Mouse (Mus musculus) midbrain, embryonic 16.5 days (tissue): Measurements from ENCODE around the gene Ezh1. TPM values are rescaled to one million over a fixed set of nuclear protein-coding genes. Genes with fewer than 3 reads are reported as not detected.

ENCODE experiments used
- ATAC-seq: fragments of 200-750 bp; cut with Nextera tagmentation; 2 replicates; pipeline ENCODE4 v1.8.0; 2017; ENCODE audit warnings: moderate TSS enrichment
- H3K27ac ChIP-seq: fragments of 300-500 bp; sonication (generic); 2 replicates; pipeline ENCODE4 v1.5.1; 2014; ENCODE audit warnings: mild to moderate bottlenecking, low read length, mixed read lengths
- H3K27me3 ChIP-seq: fragments of 300-500 bp; sonication (generic); 2 replicates; pipeline ENCODE4 v1.6.1; 2014; ENCODE audit warnings: low read depth, low read length, mixed read lengths; ENCODE audit not compliant: control insufficient read depth, insufficient read depth
- H3K36me3 ChIP-seq: fragments of 300-500 bp; sonication (generic); 2 replicates; pipeline ENCODE4 v1.6.1; 2014; ENCODE audit warnings: mild to moderate bottlenecking, low read length, moderate library complexity, mixed read lengths; ENCODE audit not compliant: control insufficient read depth, insufficient read depth
- H3K4me1 ChIP-seq: fragments of 300-500 bp; sonication (generic); 2 replicates; pipeline ENCODE4 v1.6.1; 2014; ENCODE audit warnings: mild to moderate bottlenecking, low read length, mixed read lengths; ENCODE audit not compliant: control insufficient read depth, insufficient read depth
- H3K4me2 ChIP-seq: fragments of 300-500 bp; sonication (generic); 2 replicates; pipeline ENCODE4 v1.6.1; 2014; ENCODE audit warnings: mild to moderate bottlenecking, low read length, mixed read lengths
- H3K4me3 ChIP-seq: fragments of 300-500 bp; sonication (generic); 2 replicates; pipeline ENCODE4 v1.5.1; 2014; ENCODE audit warnings: low read depth, mild to moderate bottlenecking, low read length, moderate library complexity, mixed read lengths
- H3K9ac ChIP-seq: fragments of 300-500 bp; sonication (generic); 2 replicates; pipeline ENCODE4 v1.6.1; 2014; ENCODE audit warnings: low read depth, low read length, mixed read lengths
- H3K9me3 ChIP-seq: fragments of 300-500 bp; sonication (generic); replicated peaks from 2 replicates; pipeline ENCODE4 v1.6.1; 2014; ENCODE audit warnings: mild to moderate bottlenecking, low read length, mixed read lengths; ENCODE audit not compliant: control insufficient read depth, poor library complexity, severe bottlenecking
- WGBS: fragments of 180-500 bp; shearing (Covaris S2); extraction: QIAGEN DNeasy Blood & Tissue Kit; methylation state at CpG from one replicate; pipeline ENCODE4 v1.1.7; 2014; 5-methylcytosine and 5-hydroxymethylcytosine counted together
- polyA plus RNA-seq: library from polyadenylated mRNA; unstranded; fragments of >200 nt; fragmentation: Nextera tagmentation; extraction: Ambion mirVana; gene quantifications from 2 replicates; pipeline ENCODE4 v1.2.1, GENCODE M21; 2015

Ezh1 gene
- polyA plus RNA-seq, 1 experiment from 2014 or later = 34.4 TPM

DNA sequence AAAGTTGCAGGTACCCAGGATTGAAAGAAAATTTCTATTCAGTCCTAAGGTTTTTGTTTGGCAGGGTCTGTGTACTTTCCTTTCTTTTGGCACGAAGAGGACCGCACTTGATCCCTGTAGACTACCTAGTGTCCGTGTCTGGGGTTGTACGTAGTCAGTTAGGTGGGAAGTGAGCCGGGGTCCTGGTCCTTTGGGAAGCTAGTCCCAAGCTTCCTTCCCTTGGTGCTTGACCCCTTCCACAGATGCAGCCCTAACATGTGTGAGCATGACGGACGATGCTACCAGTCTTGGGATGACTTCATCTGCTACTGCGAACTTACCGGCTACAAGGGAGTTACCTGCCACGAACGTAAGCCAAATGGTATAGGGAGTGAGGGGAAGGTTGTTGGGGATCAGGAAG is 44.3 kb downstream of the Ezh1 start:
- H3K4me2 ChIP-seq = no peak overlapping the region
- peaks cover 15% of the 10 kb centered on the region; the same call in 1 of the 2 replicates for H3K27me3 ChIP-seq
- peaks cover 7% of the 10 kb centered on the region for H3K4me1 ChIP-seq
- no peak overlapping the region for H3K4me3 ChIP-seq
- H3K36me3 ChIP-seq = 0 out of 2 replicates have a peak, but pooled peaks cover 4% of the 10 kb centered on the region
- ATAC-seq = no peak
- H3K9ac ChIP-seq = no peak overlapping the region
- H3K27ac ChIP-seq = no peak overlapping the region
- no peaks in the 10 kb centered on the region for H3K9me3 ChIP-seq
- WGBS = 92% methylated on average over 11 of the region's 11 CpGs

DNA sequence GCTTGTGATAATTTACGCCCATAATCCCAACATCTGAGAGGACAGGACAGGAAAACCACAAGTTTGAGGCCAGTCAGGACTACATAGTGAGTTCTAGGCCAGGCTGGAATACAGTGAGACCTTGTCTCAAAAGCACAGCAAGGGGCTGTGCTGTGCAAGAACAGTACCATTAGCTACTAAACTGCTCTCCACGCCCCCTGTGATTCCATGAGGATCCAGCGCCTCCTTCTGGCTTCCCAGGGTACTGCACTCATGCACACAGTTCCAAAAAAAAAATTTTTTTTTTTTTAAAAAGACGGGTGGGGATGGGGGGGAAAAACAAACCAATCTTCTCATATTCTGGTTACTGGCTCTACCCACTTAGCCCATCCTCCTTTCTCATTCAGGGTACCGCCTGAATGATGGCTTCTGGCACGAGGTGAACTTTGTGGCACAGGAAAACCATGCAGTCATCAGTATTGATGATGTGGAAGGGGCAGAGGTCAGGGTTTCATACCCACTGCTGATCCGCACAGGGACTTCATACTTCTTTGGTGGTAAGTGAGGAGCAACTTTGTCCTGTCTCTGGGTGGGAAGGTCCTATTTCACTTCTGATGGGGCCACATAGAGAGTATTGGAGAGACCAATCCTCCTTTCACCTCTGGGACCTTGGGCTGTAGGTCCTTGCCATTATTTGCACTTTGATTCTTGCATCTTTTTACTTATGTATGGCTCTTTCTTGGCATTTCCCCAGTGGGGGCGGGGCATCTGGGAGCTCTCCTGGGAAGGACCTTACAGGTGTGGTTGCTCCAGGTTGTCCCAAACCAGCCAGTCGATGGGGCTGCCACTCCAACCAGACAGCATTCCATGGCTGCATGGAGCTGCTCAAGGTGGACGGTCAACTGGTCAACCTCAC is 45.2 kb downstream of the Ezh1 start:
- ATAC-seq = no peak
- H3K4me2 ChIP-seq = no peak overlapping the region
- H3K4me1 ChIP-seq = peaks cover 14% of the 10 kb centered on the region
- H3K4me3 ChIP-seq = no peak overlapping the region
- no peak overlapping the region for H3K27ac ChIP-seq
- no peaks in the 10 kb centered on the region for H3K9me3 ChIP-seq
- no peak overlapping the region for H3K9ac ChIP-seq
- 44% methylated on average over 10 of the region's 10 CpGs for WGBS
- H3K27me3 ChIP-seq = peaks cover 15% of the 10 kb centered on the region; the same call in 1 of the 2 replicates
- 0 out of 2 replicates have a peak, but pooled peaks cover 4% of the 10 kb centered on the region for H3K36me3 ChIP-seq

DNA sequence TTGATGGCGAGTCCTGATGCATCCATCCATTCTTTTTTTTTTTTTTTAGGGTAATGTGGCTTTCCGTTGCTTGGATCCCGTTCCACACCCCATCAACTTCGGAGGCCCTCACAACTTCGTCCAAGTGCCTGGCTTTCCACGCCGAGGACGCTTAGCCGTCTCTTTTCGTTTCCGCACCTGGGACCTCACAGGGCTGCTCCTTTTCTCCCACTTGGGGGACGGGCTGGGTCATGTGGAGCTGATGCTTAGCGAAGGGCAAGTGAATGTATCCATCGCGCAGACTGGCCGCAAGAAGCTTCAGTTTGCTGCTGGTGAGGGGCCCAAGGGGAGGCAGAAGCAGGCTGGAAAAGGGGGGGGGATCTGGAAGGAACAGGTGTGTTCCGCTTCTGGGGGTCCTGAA is 46.0 kb downstream of the Ezh1 start:
- Histone ChIP-seq H3K4me1 (peaks cover 15% of the 10 kb centered on the region), H3K9me3 (no peaks in the 10 kb centered on the region), H3K4me3 (no peak overlapping the region), H3K36me3 (0 out of 2 replicates have a peak, but pooled peaks cover 4% of the 10 kb centered on the region), H3K9ac (no peak overlapping the region), H3K4me2 (no peak overlapping the region), H3K27me3 (peaks cover 15% of the 10 kb centered on the region; the same call in 1 of the 2 replicates), H3K27ac (no peak overlapping the region)
- WGBS = 66% methylated on average over 17 of the region's 17 CpGs
- no peak for ATAC-seq

DNA sequence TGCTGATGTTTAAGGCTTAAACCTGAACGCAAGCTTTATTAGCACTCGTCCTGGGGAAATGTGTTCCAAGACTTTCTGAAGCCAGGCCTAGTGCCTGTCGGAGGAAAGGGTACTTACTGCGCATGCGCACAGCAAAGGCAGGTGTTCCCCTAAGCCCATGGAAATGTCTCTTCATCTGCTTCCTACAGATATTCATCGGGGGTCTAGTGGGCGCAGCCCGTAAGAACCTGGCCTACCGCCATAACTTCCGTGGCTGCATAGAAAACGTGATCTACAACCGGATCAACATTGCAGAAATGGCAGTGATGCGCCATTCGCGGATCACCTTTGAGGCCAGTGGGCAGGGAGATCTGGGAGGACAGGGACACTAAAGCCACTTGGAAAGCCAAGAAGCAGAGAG is 47.0 kb downstream of the Ezh1 start:
- Histone ChIP-seq H3K9me3 (no peaks in the 10 kb centered on the region), H3K27me3 (peaks cover 15% of the 10 kb centered on the region; the same call in 1 of the 2 replicates), H3K36me3 (0 out of 2 replicates have a peak, but pooled peaks cover 2% of the 10 kb centered on the region), H3K4me2 (no peak overlapping the region), H3K4me3 (no peak overlapping the region), H3K4me1 (peaks cover 24% of the 10 kb centered on the region), H3K27ac (no peak overlapping the region), H3K9ac (no peak overlapping the region)
- 75% methylated on average over 15 of the region's 15 CpGs for WGBS
- ATAC-seq = no peak

DNA sequence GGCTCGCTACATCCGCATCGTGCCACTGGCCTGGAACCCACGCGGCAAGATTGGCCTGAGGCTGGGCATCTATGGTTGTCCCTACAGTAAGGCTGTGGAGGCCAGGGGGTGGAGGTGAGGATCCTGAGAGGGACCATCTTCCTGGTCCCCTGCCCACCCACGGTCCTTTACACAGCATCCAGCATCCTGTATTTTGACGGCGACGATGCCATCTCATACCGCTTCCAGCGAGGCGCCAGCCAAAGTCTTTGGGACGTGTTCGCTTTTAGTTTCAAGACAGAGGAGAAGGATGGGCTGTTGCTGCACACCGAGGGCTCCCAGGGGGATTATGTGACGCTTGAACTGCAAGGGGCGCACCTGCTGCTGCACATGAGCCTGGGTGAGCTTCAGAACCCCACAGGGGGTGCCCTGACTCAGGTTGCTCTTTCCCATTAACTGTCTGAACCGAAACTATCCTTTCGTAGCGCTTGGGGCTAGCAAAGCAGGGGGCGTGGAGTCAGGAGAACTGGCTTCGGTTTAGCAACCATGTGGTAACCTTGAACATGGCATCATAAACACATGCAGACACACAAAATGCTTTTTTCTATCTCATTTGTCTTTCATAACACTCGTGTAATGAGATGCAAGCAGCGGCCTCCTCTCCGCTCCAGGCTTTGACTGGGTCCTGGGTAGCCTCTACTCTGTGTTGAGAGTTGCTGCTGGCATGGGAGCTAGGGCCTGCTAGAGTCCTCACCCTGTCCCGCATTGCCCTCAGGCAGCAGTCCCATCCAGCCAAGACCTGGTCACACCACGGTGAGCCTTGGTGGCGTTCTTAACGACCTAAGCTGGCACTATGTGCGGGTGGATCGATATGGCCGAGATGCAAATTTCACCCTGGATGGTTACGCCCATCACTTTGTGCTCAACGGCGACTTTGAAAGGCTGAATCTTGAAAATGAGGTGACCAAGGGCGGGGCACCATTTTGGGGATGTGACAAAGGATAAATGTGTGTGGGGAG is 47.9 kb downstream of the Ezh1 start:
- Histone ChIP-seq H3K27ac (no peak overlapping the region), H3K9me3 (no peaks in the 10 kb centered on the region), H3K4me2 (peak overlapping the region; percentile 74), H3K4me3 (no peak overlapping the region), H3K9ac (peak overlapping the region; percentile 32; the same call in 1 of the 2 replicates), H3K36me3 (0 out of 2 replicates have a peak, but pooled peaks cover 2% of the 10 kb centered on the region), H3K4me1 (peaks cover 33% of the 10 kb centered on the region), H3K27me3 (peaks cover 15% of the 10 kb centered on the region; the same call in 1 of the 2 replicates)
- ATAC-seq = no peak
- WGBS = 55% methylated on average over 36 of the region's 36 CpGs

DNA sequence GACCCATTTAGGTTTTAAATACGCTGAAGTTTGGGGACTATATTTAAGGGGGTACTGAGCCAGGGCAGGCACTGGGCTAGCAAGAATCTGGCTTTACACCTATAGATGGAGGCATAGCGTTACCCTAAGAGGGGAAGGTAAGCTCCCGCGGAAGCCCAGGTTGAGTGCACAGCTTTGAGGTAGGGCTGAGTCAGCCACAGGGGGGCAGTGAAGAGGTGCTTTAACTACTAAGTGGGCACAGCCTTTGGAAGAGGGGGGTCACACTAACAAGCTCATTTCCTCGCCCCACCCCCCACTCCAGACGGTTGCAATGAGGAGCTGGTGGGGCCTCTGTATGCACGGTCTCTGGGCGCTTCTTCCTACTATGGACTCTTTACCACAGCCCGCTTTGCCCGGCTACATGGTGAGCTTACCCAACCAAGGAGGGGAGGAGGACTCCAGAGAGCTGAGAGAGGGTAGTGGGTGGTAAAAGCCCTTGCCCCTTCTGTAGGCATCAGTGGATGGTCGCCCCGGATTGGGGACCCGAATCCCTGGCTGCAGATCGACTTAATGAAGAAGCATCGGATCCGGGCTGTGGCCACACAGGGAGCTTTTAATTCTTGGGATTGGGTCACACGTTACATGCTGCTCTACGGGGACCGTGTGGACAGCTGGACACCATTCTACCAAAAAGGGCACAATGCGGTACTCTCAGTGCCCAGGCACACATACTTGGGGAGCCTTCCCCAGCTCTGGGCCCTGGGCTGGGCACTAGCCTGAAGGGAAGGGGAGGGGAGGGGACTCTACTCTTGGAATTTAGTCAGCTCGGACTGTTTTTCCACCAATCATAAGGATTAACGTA is 49.1 kb downstream of the Ezh1 start:
- Histone ChIP-seq H3K9ac (peak overlapping the region; percentile 75), H3K4me2 (peak overlapping the region; percentile 74), H3K27ac (no peak overlapping the region), H3K27me3 (peaks cover 18% of the 10 kb centered on the region; the same call in 1 of the 2 replicates), H3K4me3 (peak overlapping the region; percentile 51), H3K9me3 (no peaks in the 10 kb centered on the region), H3K4me1 (peaks cover 44% of the 10 kb centered on the region), H3K36me3 (no peaks in the 10 kb centered on the region)
- WGBS = 23% methylated on average over 22 of the region's 22 CpGs
- peak; percentile 41 for ATAC-seq

DNA sequence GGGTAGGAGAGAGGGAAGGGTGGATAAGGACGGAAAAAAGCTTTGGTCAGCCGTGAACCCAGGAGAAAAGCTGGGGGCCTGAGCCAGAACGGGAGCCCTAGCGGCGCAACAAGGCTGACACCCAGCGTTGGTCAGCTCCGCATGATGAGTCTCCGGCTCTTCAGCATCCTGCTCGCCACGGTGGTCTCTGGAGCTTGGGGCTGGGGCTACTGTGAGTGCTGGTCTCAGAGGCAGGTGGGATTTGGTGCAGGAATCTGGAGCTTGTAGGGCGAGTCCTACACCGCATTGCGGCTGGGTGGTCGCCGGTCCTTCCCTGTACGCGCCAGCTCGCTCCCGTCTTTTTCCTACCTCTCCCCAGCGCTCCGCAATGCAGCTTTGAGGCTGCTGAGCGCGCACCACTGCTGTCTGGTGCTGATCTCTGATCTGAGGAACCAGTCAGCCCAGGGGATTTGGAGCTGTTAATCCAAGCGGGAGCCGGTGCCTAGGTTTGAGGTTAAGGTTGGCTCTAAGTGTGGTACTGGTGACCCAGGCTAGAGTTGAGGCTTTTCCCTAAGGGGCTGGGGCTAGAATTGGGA is 50.1 kb downstream of the Ezh1 start:
- H3K4me2 ChIP-seq = peak overlapping the region; percentile 74
- H3K9ac ChIP-seq = peak overlapping the region; percentile 75
- peaks cover 18% of the 10 kb centered on the region; the same call in 1 of the 2 replicates for H3K27me3 ChIP-seq
- peak overlapping the region; percentile 73 for H3K27ac ChIP-seq
- H3K4me1 ChIP-seq = peaks cover 44% of the 10 kb centered on the region
- no peaks in the 10 kb centered on the region for H3K36me3 ChIP-seq
- WGBS = 0% methylated on average over 25 of the region's 25 CpGs
- H3K9me3 ChIP-seq = no peaks in the 10 kb centered on the region
- ATAC-seq = no peak
- H3K4me3 ChIP-seq = peak overlapping the region; percentile 51
